Mouse (Mus musculus) liver, embryonic 11.5 days (tissue): ENCODE measurements around the gene Aamp. TPM values are rescaled to one million over a fixed set of nuclear protein-coding genes. Genes with fewer than 3 reads are reported as not detected.
A peak's percentile ranks its signal among the peaks of the same experiment; 100 is the strongest.

Source experiments
- ATAC-seq: fragments of 200-750 bp; cut with Nextera tagmentation; replicated peaks from 2 replicates; pipeline ENCODE4 v1.8.0; 2017; ENCODE audit warnings: moderate number of reproducible peaks, mild to moderate bottlenecking, moderate TSS enrichment, moderate library complexity; ENCODE audit not compliant: low FRiP score
- DNase-seq: peaks from one replicate; pipeline ENCODE4 v3.0.0-alpha.2; 2017; ENCODE audit warnings: low spot score
- H3K27ac ChIP-seq: fragments of 300-500 bp; sonication (generic); 2 replicates; pipeline ENCODE4 v1.5.1; 2014; ENCODE audit warnings: mild to moderate bottlenecking, low read depth, low read length, control low read depth
- H3K27me3 ChIP-seq: fragments of 300-500 bp; sonication (generic); replicated peaks from 2 replicates; pipeline ENCODE4 v1.6.1; 2014; ENCODE audit warnings: low read length, mixed read lengths; ENCODE audit not compliant: control insufficient read depth, insufficient read depth
- H3K36me3 ChIP-seq: fragments of 300-500 bp; sonication (generic); 2 replicates; pipeline ENCODE4 v1.6.1; 2014; ENCODE audit warnings: mild to moderate bottlenecking, low read length, moderate library complexity, mixed read lengths; ENCODE audit not compliant: control insufficient read depth, insufficient read depth
- H3K4me1 ChIP-seq: fragments of 300-500 bp; sonication (generic); replicated peaks from 2 replicates; pipeline ENCODE4 v1.6.1; 2014; ENCODE audit warnings: low read length, mixed read lengths; ENCODE audit not compliant: control insufficient read depth, insufficient read depth
- H3K4me2 ChIP-seq: fragments of 300-500 bp; sonication (generic); 2 replicates; pipeline ENCODE4 v1.6.1; 2014; ENCODE audit warnings: mild to moderate bottlenecking, control low read depth, moderate library complexity
- H3K4me3 ChIP-seq: fragments of 300-500 bp; sonication (generic); 2 replicates; pipeline ENCODE4 v1.5.1; 2014; ENCODE audit warnings: low read depth, low read length, control low read depth
- H3K9ac ChIP-seq: fragments of 300-500 bp; sonication (generic); 2 replicates; pipeline ENCODE4 v1.6.1; 2014; ENCODE audit warnings: low read depth, low read length, control low read depth
- H3K9me3 ChIP-seq: fragments of 300-500 bp; sonication (generic); 2 replicates; pipeline ENCODE4 v1.6.1; 2016; ENCODE audit warnings: low read length, inconsistent platforms, mixed read lengths; ENCODE audit not compliant: control insufficient read depth
- WGBS: fragments of 180-500 bp; shearing (Covaris S2); extraction: QIAGEN DNeasy Blood & Tissue Kit; methylation state at CpG from one replicate; pipeline ENCODE4 v1.1.7; 2014; 5-methylcytosine and 5-hydroxymethylcytosine counted together
- polyA plus RNA-seq: library from polyadenylated mRNA; unstranded; fragments of >200 nt; fragmentation: Nextera tagmentation; extraction: Ambion mirVana; gene quantifications from 2 replicates; pipeline ENCODE4 v1.2.1, GENCODE M21; 2014

The Aamp gene
- polyA plus RNA-seq, 1 experiment from 2014 or later, result 193 TPM

GRCm38 (mm10) chr1:74296477-74296876, 11.9 kb upstream of the Aamp start:
- Histone ChIP-seq H3K9ac (peak overlapping the region; percentile 65), H3K9me3 (no peaks in the 10 kb centered on the region), H3K27me3 (no peaks in the 10 kb centered on the region), H3K36me3 (peaks cover 11% of the 10 kb centered on the region), H3K27ac (peak overlapping the region; percentile 91), H3K4me2 (peak overlapping the region; percentile 72), H3K4me3 (peak overlapping the region; percentile 41), H3K4me1 (peaks cover 51% of the 10 kb centered on the region)
- no peak for DNase-seq
- WGBS, result 50% methylated on average over 6 of the region's 6 CpGs
- no peak for ATAC-seq

- WGBS, result 12% methylated on average over 9 of the region's 9 CpGs
- peak overlapping the region; percentile 41 for H3K4me3 ChIP-seq
- H3K27me3 ChIP-seq, result no peaks in the 10 kb centered on the region
- peak; percentile 98 for ATAC-seq
- H3K9me3 ChIP-seq, result no peaks in the 10 kb centered on the region
- peaks cover 11% of the 10 kb centered on the region for H3K36me3 ChIP-seq
- peak overlapping the region; percentile 72 for H3K4me2 ChIP-seq
- peaks cover 45% of the 10 kb centered on the region for H3K4me1 ChIP-seq
- DNase-seq, result peak; percentile 76
- H3K27ac ChIP-seq, result peak overlapping the region; percentile 91
- peak overlapping the region; percentile 65 for H3K9ac ChIP-seq
These were observed 11.1 kb upstream of the Aamp start for GRCm38 (mm10) chr1:74295456-74296171.

DNA sequence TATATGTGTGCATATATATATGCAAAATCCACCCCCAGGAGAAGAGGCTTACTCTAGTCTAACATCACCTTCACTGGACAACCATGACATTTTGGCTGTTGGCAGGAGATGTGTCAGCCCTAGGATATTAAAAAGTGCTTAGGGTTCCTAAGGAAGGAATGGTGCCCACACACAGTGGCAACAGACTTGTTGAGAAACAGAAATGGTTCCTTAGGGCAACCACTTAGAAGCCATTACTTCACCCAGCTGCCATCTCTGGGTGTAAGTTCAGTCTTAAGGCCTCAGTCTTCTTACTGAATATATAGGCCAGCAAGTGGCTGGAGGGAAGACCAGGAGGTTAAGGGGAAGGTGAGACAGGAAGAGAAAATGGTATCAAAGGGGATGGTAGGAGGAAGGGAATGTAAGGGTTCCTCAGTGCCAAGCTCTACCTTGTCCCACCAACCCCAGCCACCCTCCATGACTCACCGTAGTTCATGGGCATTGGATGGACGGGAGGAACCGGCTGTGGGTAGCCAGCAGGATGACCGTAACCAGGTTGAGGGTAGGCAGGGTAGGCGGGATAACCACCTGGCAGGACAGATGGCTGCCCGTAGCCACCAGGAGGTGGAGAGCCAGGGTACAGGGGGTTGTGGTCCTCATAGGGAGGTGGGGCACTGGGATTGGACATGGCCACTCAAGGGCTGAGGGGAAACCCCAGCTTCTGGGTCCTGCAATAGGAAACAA, 10.4 kb upstream of the Aamp start:
- no peaks in the 10 kb centered on the region for H3K9me3 ChIP-seq
- H3K4me2 ChIP-seq, result peak overlapping the region; percentile 72
- H3K27me3 ChIP-seq, result no peaks in the 10 kb centered on the region
- H3K9ac ChIP-seq, result peak overlapping the region; percentile 48; the same call in 1 of the 2 replicates
- peak overlapping the region; percentile 91 for H3K27ac ChIP-seq
- peaks cover 11% of the 10 kb centered on the region for H3K36me3 ChIP-seq
- H3K4me1 ChIP-seq, result peaks cover 45% of the 10 kb centered on the region
- DNase-seq (no peak), ATAC-seq (no peak)
- peak overlapping the region; percentile 8; the same call in 1 of the 2 replicates for H3K4me3 ChIP-seq
- WGBS, result 79% methylated on average over 6 of the region's 6 CpGs

DNA sequence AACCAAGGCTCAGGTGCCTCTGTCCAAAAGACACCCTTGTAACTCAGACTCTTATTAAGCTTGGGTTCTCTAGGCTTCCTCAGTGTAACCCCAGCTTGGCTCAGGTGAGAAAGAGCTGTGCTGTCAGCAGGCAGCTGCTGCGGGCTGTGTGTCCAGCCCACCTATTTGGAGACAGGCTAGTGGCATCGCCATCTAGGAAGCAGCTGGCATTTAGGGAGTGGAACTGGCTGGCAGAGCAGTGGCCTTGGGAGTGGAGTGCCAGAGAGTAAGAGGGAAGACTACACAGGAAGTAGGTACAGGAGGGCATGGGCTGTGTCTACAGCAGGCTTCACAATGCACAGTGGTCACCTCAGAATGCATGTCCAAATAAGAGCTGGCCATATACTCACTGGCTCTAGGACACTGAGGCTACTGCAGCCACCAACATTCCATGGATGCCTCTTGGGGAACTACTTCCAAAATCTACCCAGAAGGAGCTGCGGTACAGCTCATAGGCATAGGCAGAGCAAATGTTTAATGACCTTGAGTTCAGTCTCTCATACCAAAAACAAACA, 9.6 kb upstream of the Aamp start:
- Histone ChIP-seq H3K36me3 (peaks cover 11% of the 10 kb centered on the region), H3K4me3 (no peak overlapping the region), H3K27me3 (no peaks in the 10 kb centered on the region), H3K4me2 (no peak overlapping the region), H3K27ac (no peak overlapping the region), H3K4me1 (peaks cover 38% of the 10 kb centered on the region), H3K9me3 (no peaks in the 10 kb centered on the region), H3K9ac (no peak overlapping the region)
- 93% methylated on average over 3 of the region's 3 CpGs for WGBS
- DNase-seq (no peak), ATAC-seq (no peak)

DNA sequence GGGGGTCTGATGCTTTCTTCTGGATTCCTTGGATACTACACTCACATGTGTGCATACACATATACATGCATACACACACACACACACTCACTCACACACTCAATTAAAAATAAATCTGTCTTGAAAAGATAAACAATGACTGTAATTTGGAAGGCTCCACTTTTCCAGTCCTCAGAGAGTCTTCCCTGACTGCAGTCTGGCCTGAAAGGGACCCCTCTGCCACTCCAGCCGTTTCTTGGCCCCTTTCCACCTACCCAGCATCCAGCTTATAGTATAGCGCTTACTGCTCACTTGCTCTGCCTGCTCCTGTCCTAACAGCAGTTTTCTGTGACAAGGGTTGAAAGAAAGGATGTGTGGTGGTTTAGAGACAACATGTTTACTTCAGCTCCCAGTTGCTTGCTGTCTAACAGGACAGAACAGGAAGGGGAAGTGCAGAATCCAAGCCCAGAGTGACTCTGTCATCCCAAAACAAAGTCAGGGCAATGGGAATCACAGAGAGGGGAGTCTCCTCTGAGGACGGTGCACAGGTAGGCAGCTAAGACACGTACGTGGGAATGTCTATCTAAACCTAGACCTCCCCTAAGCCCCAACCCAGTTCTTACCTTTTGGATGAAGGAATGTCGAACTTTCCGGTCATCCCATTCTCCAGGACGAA, 8.9 kb upstream of the Aamp start:
- H3K36me3 ChIP-seq, result peaks cover 11% of the 10 kb centered on the region
- H3K9me3 ChIP-seq, result no peaks in the 10 kb centered on the region
- peaks cover 41% of the 10 kb centered on the region for H3K4me1 ChIP-seq
- no peak for DNase-seq
- no peak overlapping the region for H3K9ac ChIP-seq
- H3K4me2 ChIP-seq, result no peak overlapping the region; the same call in 1 of the 2 replicates
- no peak overlapping the region for H3K4me3 ChIP-seq
- no peak for ATAC-seq
- no peaks in the 10 kb centered on the region for H3K27me3 ChIP-seq
- no peak overlapping the region; the same call in 1 of the 2 replicates for H3K27ac ChIP-seq
- 88% methylated on average over 8 of the region's 8 CpGs for WGBS

GRCm38 (mm10) chr1:74292331-74293020, 7.9 kb upstream of the Aamp start:
- DNase-seq (no peak), ATAC-seq (no peak)
- Histone ChIP-seq H3K27ac (no peak overlapping the region), H3K9me3 (no peaks in the 10 kb centered on the region), H3K4me1 (peaks cover 39% of the 10 kb centered on the region), H3K4me3 (no peak overlapping the region), H3K36me3 (peaks cover 11% of the 10 kb centered on the region), H3K4me2 (no peak overlapping the region), H3K9ac (no peak overlapping the region), H3K27me3 (no peaks in the 10 kb centered on the region)
- 90% methylated on average over 11 of the region's 11 CpGs for WGBS

DNA sequence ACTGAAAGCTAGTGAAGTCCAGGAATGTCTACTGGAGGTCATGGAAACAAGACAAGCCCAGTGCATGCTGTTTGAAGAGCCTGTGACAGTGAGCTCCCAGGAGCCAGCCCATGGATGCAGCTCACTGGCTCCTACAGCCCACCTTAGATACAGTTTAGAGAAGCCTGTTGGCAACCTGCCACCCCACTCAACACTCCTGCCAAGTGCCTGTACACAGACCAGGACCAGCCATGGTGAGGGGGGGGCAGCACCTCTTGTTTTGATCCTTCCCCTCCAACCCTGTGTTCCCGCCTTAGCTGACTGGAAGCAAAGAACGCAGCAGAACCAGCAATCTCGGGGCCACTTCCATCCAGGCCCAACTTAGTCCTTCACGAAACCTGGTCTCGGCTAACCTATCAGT, 5.6 kb upstream of the Aamp start:
- WGBS, result 87% methylated on average over 5 of the region's 5 CpGs
- Histone ChIP-seq H3K9me3 (no peaks in the 10 kb centered on the region), H3K27ac (no peak overlapping the region), H3K4me2 (no peak overlapping the region), H3K36me3 (peaks cover 11% of the 10 kb centered on the region), H3K4me1 (peaks cover 24% of the 10 kb centered on the region), H3K27me3 (no peaks in the 10 kb centered on the region), H3K9ac (no peak overlapping the region), H3K4me3 (no peak overlapping the region)
- no peak for ATAC-seq
- DNase-seq, result no peak

DNA sequence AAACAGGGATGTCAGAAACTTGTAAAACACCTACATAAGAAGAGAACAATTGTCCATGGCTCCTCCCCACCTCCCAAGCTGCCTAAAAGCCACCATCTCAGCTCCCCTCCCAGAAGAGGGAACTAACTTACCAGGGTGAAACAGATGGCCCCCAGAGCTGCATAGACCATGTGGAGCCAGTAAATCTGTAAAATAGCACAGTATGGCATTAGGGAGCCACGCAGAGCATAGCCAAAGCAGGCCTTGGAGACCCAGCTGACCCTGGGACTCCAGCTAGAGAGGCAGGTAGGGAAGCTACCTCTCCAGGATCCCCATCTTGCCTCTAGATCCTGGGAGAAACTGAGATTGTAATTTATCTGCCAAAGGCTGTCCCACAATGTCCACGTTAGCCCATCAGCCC, 5.2 kb upstream of the Aamp start:
- ATAC-seq (no peak), DNase-seq (no peak)
- Histone ChIP-seq H3K27ac (no peak overlapping the region), H3K36me3 (peaks cover 11% of the 10 kb centered on the region), H3K27me3 (no peaks in the 10 kb centered on the region), H3K4me3 (no peak overlapping the region), H3K4me1 (peaks cover 20% of the 10 kb centered on the region), H3K9me3 (no peaks in the 10 kb centered on the region), H3K9ac (no peak overlapping the region), H3K4me2 (no peak overlapping the region)
- WGBS, result 86% methylated on average over 2 of the region's 2 CpGs
